Mouse (Mus musculus): ENCODE data around the gene Gm973.

The Gm973 gene

DNA sequence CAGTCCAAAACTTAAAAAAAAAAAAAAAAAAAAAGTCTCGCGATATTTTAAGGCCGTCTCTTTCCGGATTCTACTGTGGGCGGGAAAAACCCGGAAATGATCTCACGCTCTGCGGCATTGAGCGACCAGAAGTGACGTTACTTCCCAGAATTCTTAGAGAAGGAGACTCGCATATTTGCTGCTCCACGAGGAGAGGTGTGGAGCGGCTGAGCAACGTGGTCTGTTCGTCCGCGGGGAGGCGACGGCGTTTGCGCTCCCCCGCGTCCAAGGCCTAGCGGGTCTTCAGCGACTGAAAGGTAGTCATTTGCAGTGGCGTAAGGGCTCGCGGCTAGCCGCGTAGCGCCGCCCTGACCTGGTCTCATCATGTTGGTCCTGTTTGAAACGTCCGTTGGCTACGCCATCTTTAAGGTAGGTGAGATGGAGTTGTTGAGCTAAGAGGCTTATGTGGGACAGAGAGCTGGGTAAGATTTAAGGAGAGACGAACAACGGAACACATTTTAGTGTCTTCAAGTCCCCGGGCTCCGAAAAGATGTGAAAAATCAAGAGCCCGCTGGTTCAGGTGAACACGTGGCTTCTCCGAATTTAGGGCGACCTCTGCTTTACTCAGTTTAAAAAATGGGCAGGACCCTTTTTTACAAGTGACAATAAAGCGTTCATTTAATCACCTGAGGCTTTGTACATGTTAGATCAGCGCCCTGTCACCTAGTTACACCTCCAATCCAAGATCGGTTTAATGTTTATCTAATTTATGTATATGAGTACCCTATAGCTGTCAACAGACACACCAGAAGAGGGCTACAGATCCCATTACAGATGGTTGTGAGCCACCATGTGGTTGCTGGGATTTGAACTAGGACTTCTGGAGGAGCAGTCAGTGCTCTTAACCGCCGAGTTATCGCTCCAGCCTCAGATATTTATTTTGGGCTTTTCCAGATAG is 169.0 kb downstream of the Gm973 start, which contains the start of gene Nop58:
Gene Nop58 (plus strand): TSS at position 153 of the 937 bp plus-strand sequence.
- DNase-seq (ENCODE audit: low read depth, low spot score) = peak; percentile 94

Data from retina, adult 2 months (tissue).